Mouse (Mus musculus) induced T-regulatory cell, adult 2 months (primary cell): ENCODE measurements around the gene Cntnap2.
"Not testable (repeated sequence)": the region's sequence is repeated elsewhere in the genome, so short reads cannot be mapped to it uniquely, and the experiment has no call there.

Experiments
- DNase-seq: peaks from one replicate; pipeline ENCODE4 v3.0.0-alpha.2; 2012; ENCODE audit warnings: low read depth

The Cntnap2 gene

GRCm38 (mm10) chr6:47175356-47176156 is 2116.4 kb downstream of the Cntnap2 start:
- DNase-seq: peak; percentile 11

DNA sequence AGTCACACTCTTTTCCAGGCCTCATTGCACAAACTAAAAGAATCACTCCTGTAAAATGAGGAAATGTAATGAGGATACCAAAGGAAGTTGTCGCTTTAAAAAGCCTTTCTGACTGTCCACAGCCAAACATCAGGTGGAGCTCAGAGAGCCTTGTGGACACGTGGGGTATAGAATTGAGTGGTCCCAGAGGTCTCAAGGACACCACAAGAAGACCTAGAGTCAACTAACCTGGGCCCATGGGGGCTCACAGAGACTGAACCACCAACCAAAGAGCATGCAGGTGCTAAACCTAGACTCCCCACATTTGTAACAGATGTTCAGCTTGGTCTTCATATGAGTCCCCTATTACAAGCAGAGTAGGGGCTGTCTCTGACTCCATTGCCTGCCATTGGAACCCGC is 2117.0 kb downstream of the Cntnap2 start:
- not testable (repeated sequence) for DNase-seq

DNA sequence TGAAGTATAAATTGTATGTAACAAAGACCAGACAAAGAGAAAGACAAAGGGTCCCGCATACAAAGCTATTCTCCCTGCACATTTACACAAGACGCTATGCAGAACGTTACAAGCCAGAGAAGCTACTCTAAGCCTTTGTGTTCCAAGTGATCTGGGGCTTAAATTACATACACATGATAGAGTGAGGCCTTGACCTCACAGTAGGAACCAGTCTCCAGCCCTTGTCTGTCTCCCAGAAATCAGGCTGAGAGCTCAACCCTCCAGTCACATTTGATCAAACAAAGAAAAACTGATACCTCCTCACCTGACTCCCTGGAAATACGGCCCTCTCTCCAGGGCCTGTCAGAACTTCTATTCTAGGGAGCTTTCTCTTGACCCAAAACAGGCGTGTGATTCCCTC is 2122.2 kb downstream of the Cntnap2 start:
- DNase-seq: not testable (repeated sequence)

GRCm38 (mm10) chr6:47182252-47182651 is 2123.1 kb downstream of the Cntnap2 start:
- no peak for DNase-seq

GRCm38 (mm10) chr6:47182756-47183155 is 2123.6 kb downstream of the Cntnap2 start:
- DNase-seq: no peak

- not testable (repeated sequence) for DNase-seq
Observed at GRCm38 (mm10) chr6:47183850-47184249, 2124.7 kb downstream of the Cntnap2 start.

DNA sequence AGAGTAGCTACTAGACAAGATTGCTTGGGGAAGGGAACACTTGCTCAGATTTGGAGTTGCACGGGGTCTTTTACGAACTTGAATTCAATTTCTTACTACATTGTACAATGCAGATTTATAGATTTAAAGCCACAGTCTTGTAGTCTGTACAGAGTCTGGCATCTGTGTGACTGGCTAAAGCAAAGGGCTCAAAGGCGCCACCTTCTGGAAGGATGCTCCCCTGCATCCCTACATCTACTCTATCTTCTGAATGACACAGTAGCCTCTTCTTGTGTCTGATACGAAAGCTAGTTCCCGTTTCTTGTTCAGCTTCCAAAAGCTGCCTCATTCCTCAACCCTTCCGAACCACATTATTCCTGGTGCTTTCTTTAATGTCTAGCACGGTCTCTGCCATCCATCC is 2129.0 kb downstream of the Cntnap2 start:
- peak; percentile 47 for DNase-seq

GRCm38 (mm10) chr6:47188596-47188995 is 2129.4 kb downstream of the Cntnap2 start:
- not testable (repeated sequence) for DNase-seq

DNA sequence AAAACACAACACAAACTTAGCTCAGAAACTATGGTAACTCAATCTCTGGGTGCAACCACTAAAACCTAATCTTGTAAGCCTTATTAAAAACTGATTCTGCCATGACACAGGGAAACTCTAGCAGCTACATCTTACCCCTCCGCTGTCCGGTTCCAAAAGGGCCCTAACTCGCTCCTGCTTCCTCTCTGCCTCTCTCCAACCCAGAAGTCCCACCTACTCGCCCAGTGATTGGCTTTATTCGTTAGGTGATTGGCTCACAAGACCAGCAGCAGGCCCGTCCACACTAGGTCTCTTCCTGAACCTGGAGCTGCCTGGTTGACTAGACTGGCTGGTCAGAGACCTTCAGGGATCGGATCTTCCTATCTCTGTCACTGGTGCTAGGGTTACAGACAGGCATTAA is 2131.1 kb downstream of the Cntnap2 start:
- no peak for DNase-seq

- peak; percentile 70 for DNase-seq
Observed at GRCm38 (mm10) chr6:47191277-47191800, 2132.2 kb downstream of the Cntnap2 start.

- DNase-seq: no peak
Observed at GRCm38 (mm10) chr6:47191940-47192339, 2132.8 kb downstream of the Cntnap2 start.

DNA sequence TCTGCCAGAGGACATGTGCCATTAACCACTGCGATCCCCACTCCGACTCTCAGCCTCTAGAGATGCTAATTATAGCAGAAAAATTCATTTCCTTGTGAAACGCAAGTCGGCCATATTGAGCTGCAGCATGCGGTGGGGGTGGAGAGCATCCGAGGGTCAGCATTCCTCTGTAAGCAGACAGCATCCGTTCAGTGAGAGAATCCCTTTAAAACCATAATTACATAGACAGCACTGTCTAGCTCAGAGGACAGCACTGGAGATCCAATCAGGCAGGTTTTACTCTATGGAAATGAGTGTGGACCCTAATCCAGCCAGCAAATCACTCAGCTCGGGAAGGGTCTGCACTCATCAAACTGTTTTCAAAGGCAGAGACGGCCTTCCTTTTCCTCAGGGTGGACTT is 2133.3 kb downstream of the Cntnap2 start:
- no peak for DNase-seq

- DNase-seq: no peak
Observed at GRCm38 (mm10) chr6:47197570-47197969, 2138.4 kb downstream of the Cntnap2 start.

GRCm38 (mm10) chr6:47200671-47201070 is 2141.5 kb downstream of the Cntnap2 start:
- no peak for DNase-seq

DNA sequence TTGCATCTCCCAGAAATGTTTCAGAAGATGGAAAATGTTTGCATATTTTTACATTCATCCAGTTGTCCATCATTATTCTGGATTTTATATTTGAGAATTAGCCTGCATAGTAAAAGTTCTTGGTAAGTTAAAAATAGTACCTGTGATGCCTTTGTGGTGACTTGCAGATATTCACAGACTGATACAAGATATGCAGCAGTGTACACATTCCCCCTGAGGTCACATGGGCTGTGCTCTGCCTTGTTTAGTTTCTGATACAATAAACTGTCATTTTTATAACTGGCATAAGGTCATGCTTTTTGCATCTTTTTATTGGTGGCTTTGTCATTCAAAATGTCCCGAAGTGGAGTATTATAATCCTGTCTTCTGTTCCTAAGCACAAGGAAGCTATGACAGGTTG is 2148.9 kb downstream of the Cntnap2 start:
- DNase-seq: no peak

DNA sequence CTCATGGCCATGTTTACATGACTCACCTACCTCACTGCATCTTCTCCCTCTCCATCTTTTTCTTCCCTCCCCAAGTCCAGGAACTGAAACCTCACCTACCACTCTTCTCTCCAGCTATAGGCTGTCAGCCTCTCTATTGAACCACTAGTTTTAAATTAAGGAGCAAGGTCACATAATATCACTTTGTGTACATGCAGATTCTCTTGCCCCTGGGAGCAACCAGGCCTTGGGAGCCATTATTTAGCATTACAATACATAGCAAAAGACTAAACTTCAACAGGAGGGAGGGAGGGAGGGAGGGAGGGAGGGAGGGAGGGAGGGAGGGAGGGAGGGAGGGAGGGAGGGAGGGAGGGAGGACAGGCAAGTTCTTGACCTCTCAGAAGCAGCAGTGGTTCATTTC is 2155.6 kb downstream of the Cntnap2 start:
- DNase-seq: no peak

DNA sequence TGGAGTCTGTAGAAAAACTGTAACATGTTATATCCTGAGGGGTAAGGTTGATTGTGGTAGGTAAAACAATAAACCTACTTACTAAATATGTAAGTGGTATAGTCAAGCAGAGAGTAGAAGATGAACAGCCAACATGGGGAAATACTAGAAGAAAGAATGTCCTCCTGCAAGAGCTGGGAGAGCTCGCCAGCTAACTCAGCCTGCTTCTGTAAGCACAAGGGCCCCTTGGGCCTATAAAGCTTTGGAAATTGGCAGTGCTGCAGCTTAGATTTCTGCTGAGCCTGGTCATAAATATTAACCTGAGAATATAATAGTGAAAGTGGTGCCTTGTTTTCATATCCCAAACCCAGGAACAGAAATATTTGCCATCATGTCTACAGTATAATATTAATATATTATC is 2164.4 kb downstream of the Cntnap2 start:
- not testable (repeated sequence) for DNase-seq

DNA sequence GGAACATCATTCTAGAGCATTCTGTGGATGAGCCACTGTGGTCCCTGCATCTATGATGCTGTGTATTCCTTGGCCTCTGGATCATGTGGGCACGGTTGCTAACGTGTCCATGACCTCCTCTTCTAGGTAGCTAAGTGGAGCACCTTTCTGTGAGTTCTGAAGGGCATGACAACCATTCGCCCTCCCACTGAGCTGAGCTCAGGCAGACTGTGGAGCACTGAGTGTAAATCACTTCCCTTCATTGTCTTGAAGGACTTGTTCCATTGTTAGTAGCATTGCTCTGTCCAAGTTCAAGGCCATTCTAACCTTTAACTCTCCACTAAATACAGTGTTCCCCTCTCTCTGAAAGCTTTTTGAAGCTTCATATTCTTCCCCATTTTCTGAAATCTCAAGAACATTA is 2166.2 kb downstream of the Cntnap2 start:
- not testable (repeated sequence) for DNase-seq

DNA sequence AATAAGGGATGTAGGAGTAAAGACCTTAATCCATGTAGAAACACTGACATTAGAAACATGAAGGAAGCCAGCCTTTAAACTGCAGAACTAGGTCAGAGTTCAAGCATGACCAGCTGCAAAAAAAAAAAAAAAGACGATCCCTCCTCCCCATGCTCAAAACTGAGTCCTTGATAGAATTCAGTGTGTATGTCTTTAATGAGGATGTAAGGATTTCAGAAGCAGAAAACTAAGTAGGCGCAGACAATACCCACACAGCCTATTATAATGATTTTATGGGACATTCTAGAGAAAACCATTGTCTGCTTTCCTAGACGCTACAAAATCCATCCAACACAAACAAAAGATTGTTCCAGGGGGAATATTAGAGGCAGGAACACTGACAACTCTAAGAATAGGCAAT is 2168.4 kb downstream of the Cntnap2 start:
- DNase-seq: no peak

DNA sequence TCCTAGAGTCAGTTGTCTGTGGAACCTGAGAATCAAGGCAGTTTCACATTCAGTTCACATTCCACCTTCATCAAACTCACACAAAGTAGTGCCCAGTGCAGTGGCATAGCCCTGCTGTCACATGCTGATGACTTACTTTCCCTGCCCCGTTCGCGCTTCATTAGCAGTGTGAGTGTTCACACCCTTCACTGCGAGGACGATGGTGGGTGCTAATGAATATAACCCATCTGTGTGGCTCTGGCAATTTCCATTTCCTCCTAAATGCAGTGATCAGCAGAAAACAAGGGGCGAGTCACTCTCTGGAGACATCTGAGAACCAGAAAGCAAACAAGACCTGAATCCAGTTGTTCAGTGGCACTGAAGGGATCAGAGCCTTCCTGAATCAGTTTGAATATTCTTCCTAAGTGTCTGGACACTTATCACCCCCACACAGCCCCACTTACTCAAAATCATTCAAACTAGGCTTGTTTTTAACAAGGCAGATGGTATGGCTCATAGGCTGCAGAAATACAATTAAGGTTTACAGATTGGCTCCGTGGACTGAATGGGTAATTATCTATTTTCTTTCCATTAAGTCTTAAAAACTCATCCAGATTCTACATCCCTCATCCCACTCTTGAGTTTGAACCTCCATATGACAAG is 2169.6 kb downstream of the Cntnap2 start:
- no peak for DNase-seq

GRCm38 (mm10) chr6:47231513-47231912 is 2172.4 kb downstream of the Cntnap2 start:
- no peak for DNase-seq

DNA sequence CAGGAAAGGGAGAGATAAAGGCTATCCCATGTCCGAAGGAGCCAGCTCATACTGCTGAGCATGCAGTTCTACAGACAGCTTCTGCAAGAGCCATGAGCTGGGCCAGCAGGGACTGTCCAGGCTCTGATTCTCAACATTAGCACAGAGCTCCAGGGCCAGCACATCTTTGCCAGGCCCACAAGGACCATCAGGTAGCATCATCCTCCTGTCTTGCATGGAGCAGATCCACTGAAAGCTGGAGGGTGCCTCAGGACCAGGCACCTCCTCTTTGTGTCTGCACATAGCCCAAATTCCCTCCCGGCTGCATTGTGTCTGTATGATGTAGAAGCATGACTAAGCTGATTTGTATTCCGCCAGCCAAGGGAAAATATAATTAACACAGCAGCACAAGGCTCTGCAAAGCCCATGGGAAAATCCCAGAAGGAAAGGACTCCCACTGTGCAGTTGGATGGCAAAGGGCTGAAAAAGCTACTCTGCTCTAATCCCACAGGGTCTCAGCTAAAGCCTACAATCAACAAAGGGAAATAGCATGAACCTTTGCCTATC is 2180.3 kb downstream of the Cntnap2 start:
- DNase-seq: no peak

- no peak for DNase-seq
Observed at GRCm38 (mm10) chr6:47241379-47241778, 2182.2 kb downstream of the Cntnap2 start.
